Mouse (Mus musculus): ENCODE results near the gene Dicer1.
"Not testable (repeated sequence)": the region's sequence is repeated elsewhere in the genome, so short reads cannot be mapped to it uniquely, and the experiment has no call there.

Dicer1 gene

GRCm38 (mm10) chr12:104740841-104741787 is 10.6 kb downstream of the Dicer1 start:
- DNase-seq (ENCODE audit: low read depth, low spot score), result no peak

DNA sequence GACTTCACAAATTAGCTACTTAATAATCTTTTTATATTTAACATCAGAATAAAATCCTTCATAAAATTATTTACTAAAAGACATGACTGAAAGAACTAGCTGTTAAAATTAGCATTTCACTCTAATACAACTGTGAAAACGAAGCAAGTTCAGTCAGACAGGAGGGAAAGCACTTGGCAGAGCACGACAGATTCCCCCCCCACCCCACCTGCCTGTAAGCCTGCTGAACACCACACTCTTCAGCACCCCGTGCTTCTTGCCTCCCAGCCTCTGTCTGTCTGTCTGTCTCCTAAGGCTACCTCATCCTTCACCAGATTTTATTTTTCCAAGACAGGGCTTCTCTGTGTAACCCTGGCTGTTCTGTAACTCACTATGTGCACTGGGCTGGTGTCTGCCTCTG is 12.8 kb downstream of the Dicer1 start:
- DNase-seq (ENCODE audit: low read depth, low spot score), result no peak

DNA sequence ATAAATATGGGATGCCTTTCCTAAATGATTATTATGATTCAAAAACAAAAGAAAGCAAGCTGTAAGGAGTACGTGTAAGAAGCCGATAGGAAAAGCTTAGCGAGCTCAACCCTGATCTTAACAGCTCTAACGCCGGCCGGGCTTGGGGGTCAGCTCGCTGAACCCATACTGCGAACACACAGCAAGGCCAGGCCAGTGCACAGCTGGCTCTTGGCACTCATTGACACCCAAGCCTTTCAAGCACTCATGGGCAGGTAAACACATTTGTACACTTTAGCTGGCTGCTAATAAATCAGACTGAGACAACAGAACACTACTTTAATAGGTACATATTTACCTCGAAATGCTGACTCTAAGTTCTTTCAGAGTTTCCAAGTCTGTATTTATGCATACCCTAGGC is 13.3 kb downstream of the Dicer1 start:
- no peak for DNase-seq (ENCODE audit: low read depth, low spot score)

- DNase-seq (ENCODE audit: low read depth, low spot score), result no peak
Measured at GRCm38 (mm10) chr12:104737666-104738065, 14.1 kb downstream of the Dicer1 start.

DNA sequence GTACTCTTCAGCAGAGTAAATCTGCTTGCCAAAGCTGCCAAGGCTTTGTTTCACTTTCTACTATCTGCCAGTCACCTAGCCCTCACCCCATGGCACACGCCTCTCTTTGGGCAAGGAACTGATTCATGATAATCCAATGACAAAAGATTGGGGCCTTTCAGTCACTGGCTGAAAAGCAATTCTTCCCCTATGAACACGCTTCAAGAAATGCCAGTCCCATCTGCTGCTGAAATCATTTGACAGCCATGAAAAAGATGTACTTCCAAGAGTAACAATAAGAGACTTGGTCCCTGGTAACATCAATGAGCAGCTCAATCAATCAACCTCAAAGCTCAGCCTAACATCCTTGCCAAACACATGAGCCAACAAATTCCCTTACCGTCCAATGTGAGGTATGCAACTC is 15.8 kb downstream of the Dicer1 start:
- no peak for DNase-seq (ENCODE audit: low read depth, low spot score)

DNA sequence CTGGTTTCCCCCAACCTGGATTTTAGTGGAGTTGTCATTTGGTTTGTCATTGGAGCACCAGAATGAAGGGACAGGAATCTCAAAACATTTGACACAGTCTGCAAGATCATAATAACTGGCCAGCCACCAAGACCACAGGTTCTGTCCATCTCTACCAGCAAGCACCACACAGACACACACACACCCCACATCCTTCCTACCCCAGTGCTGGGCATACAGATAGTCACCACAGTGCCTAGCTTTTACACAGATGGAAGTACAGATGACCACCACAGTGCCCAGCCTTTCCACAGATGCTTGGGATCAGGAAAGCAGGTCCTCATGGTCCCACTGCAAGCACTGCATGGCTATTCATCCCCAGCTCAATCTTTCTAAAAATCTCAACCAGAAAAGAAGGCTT is 18.6 kb downstream of the Dicer1 start:
- DNase-seq (ENCODE audit: low read depth, low spot score), result no peak

GRCm38 (mm10) chr12:104731782-104732181 is 20.0 kb downstream of the Dicer1 start:
- DNase-seq (ENCODE audit: low read depth, low spot score), result no peak

- not testable (repeated sequence) for DNase-seq (ENCODE audit: low read depth, low spot score)
Measured at GRCm38 (mm10) chr12:104726436-104726835, 25.3 kb downstream of the Dicer1 start.

DNA sequence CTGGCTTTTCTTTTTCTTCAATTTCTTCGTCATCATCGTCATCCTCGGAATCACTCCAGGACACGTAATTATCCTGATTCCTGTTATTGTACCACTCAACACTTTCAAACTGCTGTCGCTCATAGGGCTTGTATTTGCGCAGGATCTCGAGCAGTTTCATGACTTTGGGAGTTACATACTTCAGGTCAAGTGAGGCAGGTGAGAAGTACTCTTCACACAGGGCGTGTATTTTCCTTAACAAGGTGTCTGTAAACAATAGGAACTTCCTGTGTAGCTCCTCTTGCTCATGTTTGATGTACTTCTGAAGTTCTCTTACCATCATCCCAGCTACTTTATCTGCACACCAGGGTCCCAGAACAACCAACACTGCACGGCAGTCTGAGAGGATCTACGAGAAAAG is 29.7 kb downstream of the Dicer1 start:
- DNase-seq (ENCODE audit: low read depth, low spot score), result no peak

DNA sequence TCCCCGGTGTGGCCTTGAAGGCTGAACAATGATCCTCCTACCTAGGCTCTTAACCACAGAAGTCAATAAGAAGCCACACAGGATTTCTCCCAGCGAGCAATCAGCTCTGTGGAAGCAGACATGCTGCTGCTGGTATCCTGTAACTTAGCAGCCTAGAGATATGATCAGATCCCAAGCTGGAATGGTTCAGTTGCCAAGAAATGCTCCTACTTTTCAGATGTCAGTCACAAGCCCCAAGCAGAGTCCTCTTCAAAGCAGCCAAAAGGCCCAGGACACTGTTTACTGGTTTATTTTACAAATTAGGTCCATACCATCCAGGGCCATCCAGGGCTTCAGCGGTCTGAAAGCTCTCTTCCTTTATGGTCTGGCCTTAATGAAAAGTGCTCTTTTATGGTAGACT is 30.7 kb downstream of the Dicer1 start:
- no peak for DNase-seq (ENCODE audit: low read depth, low spot score)

DNA sequence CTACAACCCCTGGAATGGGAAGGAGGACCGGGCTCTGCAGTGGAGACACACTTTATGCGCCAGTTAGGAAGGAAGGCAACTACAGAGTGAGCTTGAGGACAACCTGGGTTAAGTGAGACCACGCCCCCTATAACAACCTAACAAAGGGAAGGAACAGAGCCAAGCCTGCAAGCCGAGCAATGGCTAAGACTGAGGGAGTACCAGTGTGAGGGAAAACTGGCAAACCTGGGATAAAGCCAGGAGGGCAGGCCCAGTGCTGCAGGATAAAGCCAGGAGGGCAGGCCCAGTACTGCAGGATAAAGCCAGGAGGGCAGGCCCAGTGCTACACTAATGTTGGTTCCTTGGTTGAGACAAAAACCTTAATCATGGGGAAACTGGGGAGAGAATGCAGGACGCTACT is 32.8 kb downstream of the Dicer1 start:
- DNase-seq (ENCODE audit: low read depth, low spot score), result no peak

DNA sequence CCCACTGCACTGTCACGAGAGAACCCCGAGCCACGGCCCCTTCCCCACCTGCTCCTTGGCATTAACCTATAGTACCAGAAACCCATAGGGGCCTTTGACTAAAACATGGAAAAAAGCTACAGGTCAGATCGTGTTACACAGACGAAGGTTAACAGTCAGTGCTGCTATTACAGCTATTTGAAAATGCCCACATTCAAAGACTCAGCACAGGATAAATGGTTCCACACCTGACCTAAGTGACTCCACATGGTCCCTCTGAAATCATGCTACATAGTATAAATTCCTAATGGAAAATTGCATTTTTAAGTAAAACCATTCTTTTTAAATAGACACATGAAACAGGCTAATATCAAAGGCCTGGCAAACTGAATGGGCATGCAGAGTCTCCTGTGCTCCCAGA is 35.3 kb downstream of the Dicer1 start:
- DNase-seq (ENCODE audit: low read depth, low spot score), result no peak

DNA sequence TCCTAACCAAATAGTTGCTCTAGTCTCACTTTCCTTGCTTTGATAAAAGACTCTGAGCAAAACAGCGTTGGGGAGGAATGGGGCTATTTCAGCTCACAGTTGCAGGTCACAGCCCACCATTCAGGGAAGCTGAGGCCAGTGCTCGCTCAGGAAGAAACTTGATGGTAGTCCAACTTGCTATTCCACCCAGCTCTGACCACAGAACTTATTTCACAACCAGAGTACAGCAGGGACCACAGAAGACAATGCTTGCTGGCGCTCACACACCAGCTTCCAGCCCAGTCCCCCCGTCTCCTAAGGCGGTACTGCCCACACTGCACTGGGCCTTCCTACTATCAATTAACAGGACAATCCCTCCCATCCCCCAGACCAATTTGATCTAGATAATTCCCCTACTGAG is 36.3 kb downstream of the Dicer1 start:
- no peak for DNase-seq (ENCODE audit: low read depth, low spot score)

GRCm38 (mm10) chr12:104700266-104700665 is 51.5 kb downstream of the Dicer1 start:
- DNase-seq (ENCODE audit: low read depth, low spot score), result no peak

- DNase-seq (ENCODE audit: low read depth, low spot score), result no peak
Measured at GRCm38 (mm10) chr12:104699753-104700152, 52.0 kb downstream of the Dicer1 start.

GRCm38 (mm10) chr12:104695514-104695913 is 56.2 kb downstream of the Dicer1 start:
- DNase-seq (ENCODE audit: low read depth, low spot score), result no peak

DNA sequence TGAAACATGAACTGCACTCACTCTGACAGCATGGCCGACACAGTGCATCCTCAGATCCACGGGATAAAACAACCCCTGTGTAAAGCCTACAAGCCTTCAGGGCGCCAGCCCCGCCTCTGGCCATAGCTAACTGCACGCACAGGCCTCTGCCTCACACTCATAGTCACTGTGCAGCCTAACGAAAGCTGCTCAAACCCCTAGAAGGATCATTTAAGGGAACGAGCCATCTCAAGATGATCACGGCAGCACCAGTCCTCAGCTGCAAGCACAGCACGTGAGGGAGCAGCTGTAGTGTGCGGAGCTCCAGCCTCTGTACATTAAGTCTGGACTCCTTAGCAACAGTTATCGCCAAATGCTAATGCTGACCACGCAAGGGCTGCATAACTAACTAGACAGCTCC is 58.9 kb downstream of the Dicer1 start:
- DNase-seq (ENCODE audit: low read depth, low spot score), result no peak

- DNase-seq (ENCODE audit: low read depth, low spot score), result no peak
Measured at GRCm38 (mm10) chr12:104690412-104690811, 61.3 kb downstream of the Dicer1 start.

DNA sequence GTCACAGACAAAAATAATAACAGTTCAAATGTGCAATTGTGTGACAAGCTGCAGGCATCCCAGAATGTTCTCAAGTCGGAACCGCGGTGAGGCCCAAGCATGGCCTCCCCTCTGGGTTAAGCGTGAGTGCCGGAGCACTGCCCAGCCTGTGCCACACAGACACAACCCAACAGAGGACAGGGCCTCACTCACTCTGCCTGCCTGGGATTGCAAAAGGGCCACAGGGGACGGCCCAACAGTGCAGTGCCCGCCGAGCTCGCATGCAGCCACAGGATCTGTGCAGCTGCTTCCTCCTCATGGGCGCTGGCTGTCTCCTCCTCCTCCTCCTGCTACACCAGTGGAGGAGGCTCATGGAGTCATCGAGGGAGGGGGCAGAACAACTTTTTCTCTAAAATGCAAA is 62.9 kb downstream of the Dicer1 start:
- DNase-seq (ENCODE audit: low read depth, low spot score), result no peak

DNA sequence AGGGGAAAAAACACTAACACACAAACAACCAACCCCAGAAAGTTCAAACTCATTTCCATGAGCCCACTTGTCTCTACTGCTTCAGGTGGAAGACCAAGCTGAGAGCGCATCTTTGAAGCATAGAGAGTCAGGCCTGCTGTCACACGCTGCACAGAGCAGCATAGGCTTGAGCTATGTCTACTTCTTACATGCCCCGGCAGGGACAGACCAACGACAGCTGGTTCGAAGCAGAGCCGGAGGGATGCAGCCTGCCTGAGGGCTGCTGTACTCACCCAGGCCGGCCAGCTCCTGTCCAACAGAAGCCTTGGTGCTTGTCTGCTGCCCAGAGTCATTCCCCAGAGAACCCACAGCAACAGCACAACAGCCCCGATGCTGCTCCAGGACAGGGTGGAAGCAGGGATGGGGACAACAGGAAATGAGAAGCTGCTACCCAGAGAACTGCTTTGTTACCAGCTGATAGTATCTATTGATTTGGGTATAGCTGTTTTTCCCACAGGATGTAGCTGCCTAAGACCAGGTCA is 67.3 kb downstream of the Dicer1 start:
- no peak for DNase-seq (ENCODE audit: low read depth, low spot score)

GRCm38 (mm10) chr12:104679819-104680132 is 72.0 kb downstream of the Dicer1 start:
- no peak for DNase-seq (ENCODE audit: low read depth, low spot score)

GRCm38 (mm10) chr12:104679121-104679818 is 72.5 kb downstream of the Dicer1 start:
- DNase-seq (ENCODE audit: low read depth, low spot score), result no peak

DNA sequence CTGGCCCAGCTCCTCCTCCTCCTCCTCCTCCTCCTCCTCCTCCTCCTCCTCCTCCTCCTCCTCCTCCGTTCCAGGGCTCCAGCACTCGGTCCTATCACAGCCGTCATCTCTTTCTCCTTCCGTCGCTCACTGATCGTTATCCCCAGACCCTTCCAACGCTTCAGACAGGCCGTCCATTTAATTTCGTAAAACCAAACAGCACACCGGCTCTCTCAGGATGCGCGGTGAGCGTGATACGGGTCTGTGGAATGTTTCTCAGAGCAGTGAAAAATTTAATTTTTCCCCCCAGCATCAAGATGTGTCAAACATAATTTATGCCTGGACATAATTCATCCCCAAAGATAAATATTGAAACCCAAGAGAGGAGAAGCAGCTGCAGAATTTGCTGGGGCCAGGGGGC is 73.3 kb downstream of the Dicer1 start:
- no peak for DNase-seq (ENCODE audit: low read depth, low spot score)

Data from CD4-positive helper T cell, adult 2 months (primary cell).